Mouse (Mus musculus): ENCODE measurements around the gene Ube2h. TPM values are rescaled to one million over a fixed set of nuclear protein-coding genes. Genes with fewer than 3 reads are reported as not detected.

Ube2h gene
- polyA plus RNA-seq, 1 experiment: 35.4 TPM

GRCm38 (mm10) chr6:30180321-30180720 is 124.0 kb downstream of the Ube2h start:
- TF ChIP-seq CTCF (IDR thresholded peaks at IDR 0.05; ENCODE audit: control insufficient read depth, insufficient read depth, insufficient replicate concordance, low read depth, low read length) (no peak), POLR2A (IDR thresholded peaks at IDR 0.05; ENCODE audit: control insufficient read depth, low read depth, low read length) (no peak)
- no peak overlapping the region for H3K4me3 ChIP-seq (ENCODE audit: control insufficient read depth, low read depth, low read length)
- no peak overlapping the region for H3K27ac ChIP-seq (ENCODE audit: control insufficient read depth, insufficient read depth, low read depth, low read length)
- H3K36me3 ChIP-seq (ENCODE audit: control insufficient read depth, insufficient read depth, low read length): no peaks in the 10 kb centered on the region
- peaks cover 3% of the 10 kb centered on the region; the same call in 1 of the 2 replicates for H3K27me3 ChIP-seq (ENCODE audit: control insufficient read depth, insufficient read depth, low read length)
- peaks cover 15% of the 10 kb centered on the region for H3K4me1 ChIP-seq (ENCODE audit: control insufficient read depth, insufficient read depth, low read length)

- H3K27ac ChIP-seq (ENCODE audit: control insufficient read depth, insufficient read depth, low read depth, low read length): no peak overlapping the region
- TF ChIP-seq POLR2A (IDR thresholded peaks at IDR 0.05; ENCODE audit: control insufficient read depth, low read depth, low read length): no peak
- no peak for TF ChIP-seq CTCF (IDR thresholded peaks at IDR 0.05; ENCODE audit: control insufficient read depth, insufficient read depth, insufficient replicate concordance, low read depth, low read length)
- peaks cover 24% of the 10 kb centered on the region for H3K4me1 ChIP-seq (ENCODE audit: control insufficient read depth, insufficient read depth, low read length)
- peaks cover 3% of the 10 kb centered on the region; the same call in 1 of the 2 replicates for H3K27me3 ChIP-seq (ENCODE audit: control insufficient read depth, insufficient read depth, low read length)
- H3K4me3 ChIP-seq (ENCODE audit: control insufficient read depth, low read depth, low read length): no peak overlapping the region
- H3K36me3 ChIP-seq (ENCODE audit: control insufficient read depth, insufficient read depth, low read length): no peaks in the 10 kb centered on the region
Measured at GRCm38 (mm10) chr6:30179046-30179445, 125.3 kb downstream of the Ube2h start.

GRCm38 (mm10) chr6:30178023-30178639 is 126.2 kb downstream of the Ube2h start:
- TF ChIP-seq CTCF (IDR thresholded peaks at IDR 0.05; ENCODE audit: control insufficient read depth, insufficient read depth, insufficient replicate concordance, low read depth, low read length) (no peak), POLR2A (IDR thresholded peaks at IDR 0.05; ENCODE audit: control insufficient read depth, low read depth, low read length) (no peak)
- H3K27me3 ChIP-seq (ENCODE audit: control insufficient read depth, insufficient read depth, low read length): peaks cover 3% of the 10 kb centered on the region; the same call in 1 of the 2 replicates
- peaks cover 29% of the 10 kb centered on the region for H3K4me1 ChIP-seq (ENCODE audit: control insufficient read depth, insufficient read depth, low read length)
- peak overlapping the region; percentile 10; the same call in 1 of the 2 replicates for H3K4me3 ChIP-seq (ENCODE audit: control insufficient read depth, low read depth, low read length)
- no peaks in the 10 kb centered on the region for H3K36me3 ChIP-seq (ENCODE audit: control insufficient read depth, insufficient read depth, low read length)
- H3K27ac ChIP-seq (ENCODE audit: control insufficient read depth, insufficient read depth, low read depth, low read length): no peak overlapping the region

GRCm38 (mm10) chr6:30177305-30177704 is 127.0 kb downstream of the Ube2h start:
- Histone ChIP-seq H3K36me3 (ENCODE audit: control insufficient read depth, insufficient read depth, low read length) (no peaks in the 10 kb centered on the region), H3K27me3 (ENCODE audit: control insufficient read depth, insufficient read depth, low read length) (peaks cover 5% of the 10 kb centered on the region), H3K4me3 (ENCODE audit: control insufficient read depth, low read depth, low read length) (no peak overlapping the region), H3K4me1 (ENCODE audit: control insufficient read depth, insufficient read depth, low read length) (peaks cover 34% of the 10 kb centered on the region), H3K27ac (ENCODE audit: control insufficient read depth, insufficient read depth, low read depth, low read length) (no peak overlapping the region)
- TF ChIP-seq CTCF (IDR thresholded peaks at IDR 0.05; ENCODE audit: control insufficient read depth, insufficient read depth, insufficient replicate concordance, low read depth, low read length) (no peak), POLR2A (IDR thresholded peaks at IDR 0.05; ENCODE audit: control insufficient read depth, low read depth, low read length) (no peak)

GRCm38 (mm10) chr6:30176496-30176895 is 127.8 kb downstream of the Ube2h start:
- TF ChIP-seq POLR2A (IDR thresholded peaks at IDR 0.05; ENCODE audit: control insufficient read depth, low read depth, low read length) (no peak), CTCF (IDR thresholded peaks at IDR 0.05; ENCODE audit: control insufficient read depth, insufficient read depth, insufficient replicate concordance, low read depth, low read length) (no peak)
- Histone ChIP-seq H3K27me3 (ENCODE audit: control insufficient read depth, insufficient read depth, low read length) (peaks cover 5% of the 10 kb centered on the region), H3K4me3 (ENCODE audit: control insufficient read depth, low read depth, low read length) (no peak overlapping the region), H3K36me3 (ENCODE audit: control insufficient read depth, insufficient read depth, low read length) (no peaks in the 10 kb centered on the region), H3K27ac (ENCODE audit: control insufficient read depth, insufficient read depth, low read depth, low read length) (no peak overlapping the region), H3K4me1 (ENCODE audit: control insufficient read depth, insufficient read depth, low read length) (peaks cover 34% of the 10 kb centered on the region)

- H3K27me3 ChIP-seq (ENCODE audit: control insufficient read depth, insufficient read depth, low read length): peaks cover 5% of the 10 kb centered on the region
- H3K36me3 ChIP-seq (ENCODE audit: control insufficient read depth, insufficient read depth, low read length): no peaks in the 10 kb centered on the region
- H3K4me3 ChIP-seq (ENCODE audit: control insufficient read depth, low read depth, low read length): peak overlapping the region; percentile 25
- no peak for TF ChIP-seq CTCF (IDR thresholded peaks at IDR 0.05; ENCODE audit: control insufficient read depth, insufficient read depth, insufficient replicate concordance, low read depth, low read length)
- no peak for TF ChIP-seq POLR2A (IDR thresholded peaks at IDR 0.05; ENCODE audit: control insufficient read depth, low read depth, low read length)
- H3K27ac ChIP-seq (ENCODE audit: control insufficient read depth, insufficient read depth, low read depth, low read length): no peak overlapping the region
- H3K4me1 ChIP-seq (ENCODE audit: control insufficient read depth, insufficient read depth, low read length): peaks cover 34% of the 10 kb centered on the region
Measured at GRCm38 (mm10) chr6:30175918-30176421, 128.4 kb downstream of the Ube2h start.

- Histone ChIP-seq H3K4me3 (ENCODE audit: control insufficient read depth, low read depth, low read length) (peak overlapping the region; percentile 25), H3K4me1 (ENCODE audit: control insufficient read depth, insufficient read depth, low read length) (peaks cover 34% of the 10 kb centered on the region), H3K36me3 (ENCODE audit: control insufficient read depth, insufficient read depth, low read length) (no peaks in the 10 kb centered on the region), H3K27ac (ENCODE audit: control insufficient read depth, insufficient read depth, low read depth, low read length) (no peak overlapping the region), H3K27me3 (ENCODE audit: control insufficient read depth, insufficient read depth, low read length) (peaks cover 5% of the 10 kb centered on the region)
- TF ChIP-seq POLR2A (IDR thresholded peaks at IDR 0.05; ENCODE audit: control insufficient read depth, low read depth, low read length): no peak
- TF ChIP-seq CTCF (IDR thresholded peaks at IDR 0.05; ENCODE audit: control insufficient read depth, insufficient read depth, insufficient replicate concordance, low read depth, low read length): no peak
Measured at GRCm38 (mm10) chr6:30175225-30175917, 129.0 kb downstream of the Ube2h start.
